Mouse (Mus musculus) lung, postnatal 4 days (tissue): ENCODE results near the gene Rcn2.

Source experiments
- DNase-seq, 2 experiments: peaks; one replicate each; pipeline ENCODE4 v3.0.0; 2021

The Rcn2 gene

GRCm38 (mm10) chr9:56097584-56098298 lies 56.1 kb downstream of the Rcn2 start:
- no peak for DNase-seq

- no peak for DNase-seq
Measured at GRCm38 (mm10) chr9:56100041-56100522, 58.4 kb downstream of the Rcn2 start.

- no peak for DNase-seq
Measured at GRCm38 (mm10) chr9:56101022-56101421, 59.4 kb downstream of the Rcn2 start.

GRCm38 (mm10) chr9:56104921-56105320 lies 63.3 kb downstream of the Rcn2 start:
- no peak for DNase-seq

- no peak for DNase-seq
Measured at GRCm38 (mm10) chr9:56106274-56107072, 64.8 kb downstream of the Rcn2 start.

- DNase-seq, result peak in 1 of 2 experiments; percentile 26
Measured at GRCm38 (mm10) chr9:56107527-56107926, 65.9 kb downstream of the Rcn2 start.

GRCm38 (mm10) chr9:56108174-56108573 lies 66.5 kb downstream of the Rcn2 start:
- peak; percentile 54 to 60 for DNase-seq
